Mouse (Mus musculus) megakaryocyte-erythroid progenitor cell, adult 5-6 weeks (primary cell): ENCODE data around the gene Plekhg1. TPM values are rescaled to one million over a fixed set of nuclear protein-coding genes. Genes with fewer than 3 reads are reported as not detected.

Source experiments
- ATAC-seq: replicated peaks from 2 replicates; pipeline ENCODE4 v1.8.0; 2016; ENCODE audit warnings: mild to moderate bottlenecking, inconsistent platforms; ENCODE audit not compliant: severe bottlenecking, poor library complexity, low FRiP score, low TSS enrichment
- total RNA-seq, 2 experiments: library from RNA; stranded (forward) in 1 of 2; stranded (reverse) in 1 of 2; fragments of 200-1000, 215-1000 nt in 1 of 2; fragments of >200 nt in 1 of 2; fragmentation: Nextera tagmentation in 1 of 2; gene quantifications; 2 replicates each; pipeline ENCODE4 v1.2.3; 2014 to 2017

The Plekhg1 gene
- total RNA-seq (2014; fragmentation: Nextera tagmentation): not detected in 2 replicates
- total RNA-seq (2017): not detected in 2 replicates

DNA sequence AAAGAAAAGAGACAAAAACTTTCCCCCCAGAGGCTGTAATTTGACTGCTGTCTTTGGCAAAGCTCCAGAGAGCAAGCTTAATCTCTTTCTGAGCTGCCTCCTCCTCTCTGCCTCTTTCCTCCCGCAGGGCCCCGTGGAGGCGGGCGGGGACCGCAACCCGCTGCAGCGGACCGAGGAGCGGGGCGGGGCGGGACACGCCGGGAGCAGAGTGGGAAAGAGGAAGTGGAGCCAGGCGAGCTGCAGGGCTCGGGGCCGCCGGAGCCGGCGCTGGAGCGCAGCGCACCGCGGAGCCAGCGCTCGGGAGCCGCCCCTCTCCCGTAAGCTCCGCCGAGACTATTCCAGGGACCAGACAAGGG lies at the start of gene Plekhg1:
Gene Plekhg1, plus strand, starts transcription at position 217 of the 356 bp plus-strand sequence.
- ATAC-seq: peak; percentile 85

DNA sequence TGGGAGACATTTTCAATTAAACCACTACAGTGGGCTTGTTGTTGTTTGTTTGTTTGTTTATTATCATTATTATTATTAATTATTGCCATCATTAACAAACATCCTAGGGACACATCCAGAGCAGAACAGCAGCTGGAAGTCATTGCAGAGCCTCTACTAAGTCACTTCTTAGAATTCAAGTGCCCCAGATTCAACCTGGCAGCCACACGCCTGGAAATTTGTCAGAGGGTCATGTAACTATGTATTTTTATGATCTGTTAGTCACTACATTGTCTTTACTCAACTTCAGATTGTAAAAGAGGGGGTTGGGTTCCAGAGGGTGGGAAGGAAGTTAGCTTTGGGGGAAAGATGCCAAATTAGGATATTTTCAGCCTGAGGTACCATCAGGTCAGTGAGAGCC lies 47.4 kb upstream of the Plekhg1 start:
- no peak for ATAC-seq

DNA sequence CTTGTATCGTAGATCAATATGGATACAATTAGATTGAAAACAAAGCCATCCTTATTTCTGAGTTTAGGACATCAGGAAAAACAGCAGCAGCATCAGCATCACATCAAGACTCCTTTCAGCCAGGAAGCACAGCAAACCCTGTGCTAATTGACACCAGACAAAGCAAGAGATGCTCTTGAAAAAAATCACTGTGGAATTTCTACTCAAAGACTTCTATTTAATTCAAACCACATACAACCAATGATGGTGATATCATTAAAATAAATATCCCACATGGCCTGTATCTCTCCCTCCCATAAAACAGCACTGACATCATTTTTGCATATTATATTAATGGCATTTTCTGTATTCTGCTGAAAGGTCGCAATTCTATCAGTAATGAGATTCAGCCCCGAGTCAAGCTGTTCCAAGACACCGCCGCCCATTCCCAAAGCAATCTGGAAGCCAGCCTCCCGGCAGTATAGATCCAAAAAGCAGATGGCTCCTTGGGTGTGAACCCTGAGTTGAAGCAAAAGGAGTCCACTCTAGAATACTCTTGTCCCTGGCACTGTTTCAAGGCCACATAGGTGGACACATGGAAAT lies 46.4 kb upstream of the Plekhg1 start:
- ATAC-seq: no peak

DNA sequence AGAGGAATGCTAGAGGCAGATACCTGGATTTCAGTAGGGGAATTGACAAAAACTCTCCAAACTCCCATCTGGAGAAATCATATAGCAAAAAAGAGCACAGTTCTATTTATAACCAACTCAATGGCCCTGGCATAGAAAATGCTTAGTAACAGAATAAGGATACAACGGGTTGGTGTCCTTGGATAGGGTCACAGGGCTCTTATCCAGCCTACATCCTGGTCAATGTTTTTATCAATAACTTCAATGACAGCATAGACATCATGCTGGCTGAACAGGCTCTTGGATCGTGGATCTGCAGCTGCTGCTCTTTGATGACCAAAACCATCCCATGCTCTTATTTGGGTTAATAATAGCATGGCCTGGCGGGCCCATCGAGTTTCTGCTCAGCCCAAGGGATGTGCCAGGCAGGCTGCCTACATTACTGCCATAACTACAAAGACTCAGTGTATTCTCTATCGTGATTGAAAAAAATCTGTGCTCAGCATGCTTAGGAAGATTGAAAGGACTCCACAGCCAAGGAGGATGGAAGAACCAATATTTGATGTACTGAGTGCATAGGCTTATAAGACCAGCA lies 44.7 kb upstream of the Plekhg1 start:
- ATAC-seq: no peak

DNA sequence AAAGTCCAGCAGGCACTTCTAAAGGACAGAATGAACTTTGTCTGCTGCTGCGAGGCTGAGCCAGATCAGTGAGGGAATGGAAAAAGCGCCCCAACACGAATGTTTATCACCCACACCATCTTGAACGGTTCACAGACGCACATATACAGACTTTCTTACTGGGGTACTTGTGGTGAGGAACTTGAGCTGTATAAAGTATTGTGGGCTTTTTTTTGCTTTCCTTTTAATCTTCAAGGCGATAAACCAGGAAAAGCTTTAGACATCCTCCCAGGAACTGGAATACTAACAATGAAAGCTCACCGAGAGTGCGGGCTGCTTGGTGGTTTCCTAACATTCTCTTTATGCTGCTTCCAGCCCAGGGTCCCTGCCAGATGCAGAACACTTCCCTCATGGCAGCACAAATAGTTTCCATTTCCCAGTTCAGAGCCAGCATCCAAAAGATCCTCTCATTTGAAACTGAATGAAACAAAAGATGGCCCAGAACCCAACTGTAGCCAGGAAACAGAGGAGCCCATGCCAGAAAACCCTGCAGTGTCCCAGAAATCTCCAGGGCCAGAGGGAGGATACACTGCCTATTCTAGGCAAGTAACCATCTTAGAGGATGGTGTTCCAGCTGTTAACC lies 43.3 kb upstream of the Plekhg1 start:
- ATAC-seq: no peak

DNA sequence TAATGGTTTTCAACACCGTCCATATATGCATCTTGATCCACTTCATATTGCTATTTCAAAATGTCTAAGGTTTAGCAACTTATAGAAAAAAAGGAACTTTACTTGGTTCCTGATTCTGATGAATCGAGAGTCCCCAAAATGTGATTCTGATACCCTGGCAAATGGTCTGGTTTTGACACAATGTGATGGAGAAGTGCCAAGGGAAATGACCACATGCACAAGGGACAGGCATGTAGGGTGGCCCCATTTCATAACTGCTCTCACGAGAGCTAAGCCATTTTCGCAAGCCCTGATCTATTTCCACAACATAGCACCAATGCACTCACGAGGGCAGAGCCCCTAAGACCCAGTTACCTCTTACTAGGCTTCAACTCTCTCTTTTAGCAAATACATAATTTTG lies 42.7 kb upstream of the Plekhg1 start:
- no peak for ATAC-seq

DNA sequence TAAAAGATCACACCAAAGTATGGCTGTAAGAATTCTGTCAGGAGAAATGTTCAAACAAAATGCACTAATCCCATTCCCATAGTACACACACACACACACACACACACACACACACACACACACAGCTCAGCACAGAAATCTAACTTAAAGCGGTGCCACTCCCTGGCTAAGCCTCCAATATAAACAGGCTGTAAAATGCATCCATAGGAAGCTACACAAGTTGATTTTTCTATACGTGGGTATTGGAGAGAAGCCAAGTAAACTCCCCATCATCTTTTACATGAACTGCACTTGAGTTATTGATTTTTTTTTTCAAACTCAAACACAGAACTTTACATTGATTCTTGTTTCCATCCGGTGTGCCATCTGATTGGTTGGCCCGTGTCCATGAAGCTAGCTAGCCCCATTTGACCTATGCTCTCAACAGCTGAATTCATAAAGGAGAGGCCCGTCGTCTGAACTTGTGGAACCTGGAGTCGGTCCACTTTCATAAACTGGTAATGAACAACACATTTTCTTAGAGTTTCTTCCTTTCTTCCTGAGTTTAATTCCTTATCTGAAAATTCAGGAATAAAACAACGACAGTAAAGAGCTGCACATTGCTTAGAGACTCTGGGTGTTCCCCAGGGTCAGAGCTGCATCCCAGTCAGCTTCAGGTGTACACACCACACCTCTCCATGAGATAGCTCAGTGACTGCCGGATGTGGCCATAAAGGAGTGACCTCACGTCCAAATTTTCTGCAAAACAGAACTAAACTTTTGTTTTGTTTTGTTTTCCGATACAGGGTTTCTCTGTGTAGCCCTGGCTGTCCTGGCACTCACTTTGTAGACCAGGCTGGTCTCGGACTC lies 39.7 kb upstream of the Plekhg1 start:
- ATAC-seq: no peak

DNA sequence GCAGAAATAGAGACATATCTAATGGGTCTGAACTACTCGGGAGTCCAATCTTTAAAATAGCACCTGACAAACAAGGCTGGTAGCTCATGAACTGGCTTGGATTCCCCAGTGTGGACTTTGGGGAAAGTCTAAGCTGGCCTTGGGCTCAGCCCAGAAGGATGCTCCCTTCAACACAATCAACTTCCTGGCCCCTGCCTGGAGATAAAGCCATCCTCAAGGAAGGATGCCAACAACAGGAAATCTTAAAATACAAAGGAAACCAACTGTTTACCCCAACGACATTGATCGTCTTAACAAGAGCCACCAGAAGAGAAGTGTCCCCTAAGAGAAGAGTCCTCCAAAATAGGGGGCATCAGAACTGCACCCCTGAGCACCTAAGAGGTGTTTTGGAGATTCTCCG lies 38.3 kb upstream of the Plekhg1 start:
- ATAC-seq: no peak

DNA sequence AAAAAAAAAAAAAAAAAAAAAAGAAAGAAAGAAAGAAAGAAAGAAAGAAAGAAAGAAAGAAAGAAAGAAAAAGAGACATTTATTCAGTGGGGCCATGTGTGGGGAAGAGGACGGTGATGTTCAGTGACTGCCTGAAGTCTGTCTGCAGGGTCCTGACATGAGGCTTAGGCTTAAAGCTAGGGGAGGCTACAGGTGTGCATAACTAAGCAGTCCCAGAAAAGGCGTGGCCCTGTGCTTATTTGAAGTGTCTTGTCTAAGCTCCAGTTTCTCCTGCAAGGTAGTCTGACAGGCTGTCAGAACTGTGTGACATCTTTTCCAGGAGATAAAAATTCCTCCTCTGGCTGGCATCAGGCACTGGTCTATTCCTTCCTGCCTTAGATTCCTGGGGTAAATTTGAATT lies 37.6 kb upstream of the Plekhg1 start:
- ATAC-seq: no peak

DNA sequence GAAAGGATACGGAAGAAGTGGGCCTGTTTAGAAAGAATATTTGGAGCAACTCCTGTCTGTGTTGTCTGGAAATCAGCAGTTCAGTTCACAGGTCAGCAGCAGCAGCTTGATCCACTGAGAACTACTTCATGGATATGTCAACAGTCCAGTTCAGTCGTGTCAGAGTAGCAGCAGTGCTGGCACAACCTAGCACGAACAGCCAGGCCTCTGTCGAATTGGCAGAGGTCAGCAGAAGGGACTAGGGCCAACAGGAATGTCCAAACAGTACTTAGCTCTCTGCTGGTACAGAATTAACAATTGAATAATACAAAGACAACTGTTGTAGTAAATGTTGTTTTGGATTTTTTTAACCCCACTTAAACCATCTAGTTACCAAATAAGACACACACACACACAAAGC lies 33.9 kb upstream of the Plekhg1 start:
- ATAC-seq: no peak

DNA sequence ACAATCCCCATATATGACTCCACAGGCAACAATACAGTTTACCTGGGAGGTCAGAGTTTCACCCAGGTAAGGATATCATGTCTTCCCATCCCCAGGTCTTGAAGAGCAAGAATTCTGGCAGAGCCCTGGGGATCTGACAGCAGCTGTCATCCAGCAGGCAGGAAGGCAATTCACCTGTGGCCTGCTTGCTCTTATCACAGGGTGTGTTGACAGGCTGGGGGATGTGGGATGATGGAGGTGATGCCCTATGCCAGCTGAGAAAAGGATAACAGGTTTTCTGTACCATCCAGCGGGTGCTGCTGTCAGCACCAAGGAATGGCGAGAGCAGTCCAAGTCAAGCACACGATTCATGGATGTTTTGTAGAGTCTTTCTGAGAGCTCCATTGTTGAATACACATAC lies 30.1 kb upstream of the Plekhg1 start:
- no peak for ATAC-seq

DNA sequence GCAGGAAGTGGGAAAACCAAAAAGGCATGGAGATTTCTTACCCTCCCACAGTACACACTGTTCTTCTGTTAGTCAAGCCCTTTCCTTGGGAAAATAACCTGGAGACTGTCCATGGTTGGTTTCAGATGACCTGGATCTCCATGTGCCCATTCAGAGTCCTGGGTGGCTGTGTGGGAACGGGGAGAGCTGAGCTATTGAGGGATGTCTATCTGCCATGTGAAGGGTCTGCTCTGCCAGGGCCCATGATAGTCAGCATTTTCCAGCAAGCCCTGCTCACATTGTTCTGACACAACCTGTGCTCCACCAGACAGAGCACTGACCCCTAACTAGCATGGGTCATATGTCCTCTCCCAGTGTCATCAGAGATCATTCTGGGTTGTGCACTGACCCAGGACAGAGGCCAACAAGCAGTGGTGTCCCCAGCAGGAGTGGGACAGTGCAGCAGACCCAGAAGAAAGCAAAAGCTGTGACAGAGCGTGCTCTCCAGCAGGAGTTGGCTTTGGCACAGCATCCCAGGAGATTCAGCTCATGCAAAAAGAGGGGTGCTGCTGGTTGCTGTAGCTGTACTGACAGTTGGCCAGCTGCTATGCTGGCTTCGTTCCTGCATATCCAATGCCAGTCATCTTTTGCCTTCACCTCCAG lies 24.7 kb upstream of the Plekhg1 start:
- ATAC-seq: no peak

DNA sequence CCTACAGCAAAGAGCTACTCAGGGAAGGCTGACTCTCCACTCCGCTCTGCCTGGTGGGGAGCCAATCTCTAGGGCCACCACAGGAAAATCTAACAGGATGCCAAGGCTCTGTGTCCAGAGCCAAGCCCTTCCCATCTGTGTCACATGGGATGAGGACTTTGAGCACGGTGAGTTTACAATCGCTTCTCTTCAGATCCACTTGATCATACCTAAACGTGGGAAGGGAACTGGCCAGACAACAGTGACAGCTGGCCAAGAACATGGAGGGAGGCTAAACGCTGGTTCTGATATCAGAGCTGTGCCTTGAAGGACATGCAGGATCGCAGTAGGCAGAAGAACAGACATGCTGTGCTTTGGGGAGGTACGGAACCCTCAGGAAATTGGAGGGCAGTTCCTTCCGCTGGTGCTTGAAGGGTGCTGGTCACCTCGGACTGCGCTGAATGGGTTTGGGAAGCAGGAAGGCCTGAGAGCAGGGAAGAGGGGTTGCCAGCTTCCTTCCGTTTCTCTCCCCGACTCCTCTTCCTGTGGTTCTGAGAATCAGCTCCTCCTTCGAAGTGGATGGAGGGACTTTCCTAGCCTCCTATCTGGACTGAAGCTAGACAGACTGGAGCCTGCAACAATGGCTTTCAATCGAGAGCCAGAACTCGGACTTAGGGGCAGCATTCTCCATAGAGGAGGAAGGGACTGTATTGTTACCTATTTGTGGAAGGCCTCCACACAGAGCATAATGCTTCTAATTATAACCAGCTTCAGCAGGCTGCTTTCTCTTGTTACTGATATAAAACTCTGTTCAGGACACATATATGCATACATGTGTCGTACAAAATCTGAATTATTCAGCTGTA lies 21.9 kb upstream of the Plekhg1 start:
- ATAC-seq: no peak

DNA sequence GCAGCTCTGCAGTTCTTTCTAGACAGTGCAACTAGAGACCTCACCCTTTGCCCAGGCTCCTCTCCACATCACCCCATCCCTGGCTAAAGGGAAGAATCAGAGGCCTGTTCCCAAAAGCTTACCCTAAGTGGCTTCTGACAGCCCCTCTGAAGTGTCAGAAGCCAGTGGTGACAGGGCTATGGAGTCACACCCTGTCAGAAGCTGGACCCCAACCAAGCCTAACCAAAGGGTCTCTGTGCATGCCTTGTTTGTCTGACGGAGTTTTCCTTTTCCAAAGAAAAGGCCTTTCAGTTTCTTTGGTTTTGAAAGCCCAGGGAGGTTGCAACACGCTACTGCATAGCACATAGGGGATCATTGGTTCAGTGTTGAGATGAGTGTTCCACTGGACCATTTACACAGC lies 19.9 kb upstream of the Plekhg1 start:
- no peak for ATAC-seq

DNA sequence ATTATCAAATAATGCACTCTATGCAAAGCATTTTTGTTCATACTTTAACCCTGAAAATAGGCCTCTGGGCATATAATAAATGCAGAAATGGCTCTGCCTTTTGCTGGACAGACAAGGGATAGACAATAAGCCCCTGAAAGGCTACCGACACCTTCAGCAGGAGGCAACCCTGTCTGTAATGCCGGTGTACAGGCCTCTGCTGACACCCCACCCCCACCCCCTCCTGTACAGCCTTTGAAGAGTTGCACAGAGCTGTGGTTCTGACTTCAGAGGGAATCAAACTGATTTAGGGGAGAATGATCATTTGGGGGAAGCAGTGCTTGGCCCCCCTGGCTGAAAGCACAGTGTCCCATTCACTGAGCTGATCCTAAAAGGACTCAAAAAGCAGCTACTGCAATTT lies 17.8 kb upstream of the Plekhg1 start:
- ATAC-seq: no peak

DNA sequence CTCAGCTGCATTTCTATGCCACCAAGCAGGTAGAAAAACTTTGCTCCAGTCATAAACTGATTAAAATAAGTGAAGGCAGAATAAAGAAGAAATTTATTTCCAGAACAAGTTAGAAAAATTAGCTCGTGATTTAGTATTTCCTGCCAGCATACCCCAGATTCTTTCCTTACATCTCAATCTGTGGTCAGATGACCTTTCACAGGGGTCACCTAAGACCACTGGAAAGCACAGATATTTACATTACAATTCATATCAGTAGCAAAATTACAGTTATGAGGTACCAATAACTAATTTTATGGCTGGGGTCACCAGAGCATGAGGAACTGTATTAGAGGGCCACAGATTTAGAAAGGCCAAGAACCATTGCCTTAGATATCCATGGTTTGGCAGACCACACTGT lies 15.5 kb upstream of the Plekhg1 start:
- no peak for ATAC-seq

DNA sequence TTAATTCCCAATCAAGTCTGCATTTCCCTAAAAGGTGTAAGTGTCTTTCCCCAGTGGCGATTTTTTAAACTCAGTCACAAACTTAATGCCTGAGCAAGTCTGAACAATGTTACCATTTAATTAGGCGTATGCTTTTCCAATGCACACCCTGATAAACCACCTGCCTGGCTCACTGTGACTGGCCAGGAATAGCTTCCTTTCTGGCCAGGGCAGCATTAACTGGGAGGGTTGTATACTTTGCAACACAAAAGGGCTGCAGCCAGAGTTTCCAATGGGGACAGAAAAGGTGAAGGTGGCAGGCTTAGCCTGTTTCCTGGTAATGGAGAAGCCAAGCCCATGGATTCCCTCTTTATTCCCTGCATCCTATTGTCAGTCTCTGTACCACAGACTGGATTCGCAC lies 10.5 kb upstream of the Plekhg1 start:
- no peak for ATAC-seq

DNA sequence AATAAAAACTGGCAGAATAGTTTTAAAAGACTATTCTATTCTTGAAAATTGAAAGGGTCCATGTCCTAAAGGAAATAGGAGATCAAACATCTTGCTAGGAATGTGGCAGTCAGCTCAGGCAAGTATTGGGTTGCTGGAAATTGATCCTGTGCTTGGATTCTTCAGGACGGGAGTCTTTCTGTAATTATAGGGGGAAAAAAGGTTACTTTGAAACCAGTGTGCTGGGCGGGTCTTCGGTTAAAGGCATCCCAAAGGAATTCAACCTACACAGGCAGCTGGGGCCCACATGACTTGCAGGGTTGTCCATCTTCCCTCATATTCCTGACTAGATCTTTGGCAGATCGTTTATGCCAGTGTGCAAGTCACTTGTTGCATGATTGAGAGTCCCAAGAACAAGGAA lies 9.8 kb upstream of the Plekhg1 start:
- ATAC-seq: no peak

DNA sequence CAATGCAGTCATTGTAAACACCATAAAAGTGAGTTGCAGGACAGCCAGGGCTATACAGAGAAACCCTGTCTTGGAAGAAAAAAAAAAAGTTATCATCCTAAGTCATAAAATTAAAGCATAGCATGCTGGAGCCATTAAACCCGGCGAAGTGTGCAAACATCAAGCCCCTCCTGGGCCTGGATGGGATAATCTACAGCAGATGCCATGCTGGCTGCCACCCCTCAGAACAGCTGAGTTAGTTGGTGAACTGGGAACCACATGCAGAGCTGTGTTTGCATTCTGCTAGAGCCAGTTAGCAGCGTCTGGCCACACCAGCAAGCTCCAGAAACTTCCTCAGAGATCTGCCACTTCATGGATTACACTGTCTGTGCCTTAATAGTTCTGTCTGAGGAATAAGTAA lies 3.1 kb upstream of the Plekhg1 start:
- ATAC-seq: no peak
